In genomic region chr17:46167014-46167413, GRCm38 (mm10) we compare ENCODE assay signal across 10 mouse cellular contexts. TPM values are rescaled to one million over a fixed set of nuclear protein-coding genes. Genes with fewer than 3 reads are reported as not detected.
DNase-seq lines count a peak whose midpoint lies in the region; ATAC-seq lines count a peak whose summit lies in the region.
"Had no signal": no experiment of that assay in that cellular context is flagged by ENCODE, and none has a peak within 500 bp of the region (broad histone marks: within the 10 kb centered on the region; RNA-seq: fewer than 3 reads in every experiment).

No protein-coding gene starts in this region.

- no peak overlapping the region for H3K4me3 ChIP-seq in kidney, embryonic 15.5 days (replicated peaks)
- H3K4me3 ChIP-seq: embryonic facial prominence, embryonic 13.5 days had no signal

- no peak overlapping the region for H3K4me2 ChIP-seq in kidney, embryonic 15.5 days
- H3K4me2 ChIP-seq: embryonic facial prominence, embryonic 13.5 days had no signal

- WGBS in kidney, embryonic 15.5 days, result 83% methylated on average over 11 of the region's 11 CpGs

- no peak for ATAC-seq in kidney, embryonic 15.5 days (replicated peaks; ENCODE audit: low FRiP score)

- peaks cover 14% of the 10 kb centered on the region for H3K4me1 ChIP-seq in kidney, embryonic 15.5 days

- no peaks in the 10 kb centered on the region for H3K27me3 ChIP-seq in kidney, embryonic 15.5 days
- H3K27me3 ChIP-seq: embryonic facial prominence, embryonic 13.5 days had no signal

- no peak overlapping the region for H3K27ac ChIP-seq in kidney, embryonic 15.5 days
- H3K27ac ChIP-seq: embryonic facial prominence, embryonic 13.5 days had no signal

- H3K9ac ChIP-seq in kidney, embryonic 15.5 days, result no peak overlapping the region
- H3K9ac ChIP-seq: embryonic facial prominence, embryonic 13.5 days had no signal

- H3K9me3 ChIP-seq in kidney, embryonic 15.5 days (replicated peaks), result no peaks in the 10 kb centered on the region
- H3K9me3 ChIP-seq: embryonic facial prominence, embryonic 13.5 days had no signal

- peak; percentile 58 for DNase-seq in adrenal gland, adult 2 months
- DNase-seq in adrenal gland, adult 8-10 months, result no peak
- peak; percentile 47 for DNase-seq in kidney, adult 11 months
- peak; percentile 53 for DNase-seq in testis, postnatal 10 days (ENCODE audit: low spot score)
- DNase-seq in testis, postnatal 14 days (ENCODE audit: low spot score), result no peak
- DNase-seq in adipocyte (ENCODE audit: low spot score), result no peak
- DNase-seq in natural killer cell, adult 2 months (ENCODE audit: low spot score in 2 of 2), result no peak
- DNase-seq: gastrocnemius, postnatal 25 days had no signal

- H3K36me3 ChIP-seq in kidney, embryonic 15.5 days, result peaks cover 91% of the 10 kb centered on the region

RNA-seq across cellular contexts. Expression of gene Gtpbp2, which starts 6.2 kb away (rescaled TPM):
- 10 to 100 TPM; 58.4 to 69.9 TPM for total RNA-seq in adrenal gland, adult 2 months (2021)
- polyA plus RNA-seq in adrenal gland, adult 2 months (2012; rRNA removed), result 92.0 and 96.8 TPM in 2 replicates
- total RNA-seq in adrenal gland, adult 8-10 months (2022), result 100 to 1,000 TPM in 1 of 4 experiments, 10 to 100 TPM in 3; 69.9 to 108 (median 89.8) TPM
- 36.8 and 44.4 TPM in 2 replicates for polyA plus RNA-seq in kidney, embryonic 15.5 days (2015; fragmentation: Nextera tagmentation; extraction: Ambion mirVana)

RNA-seq across cellular contexts. Expression of gene Mad2l1bp, which starts 13.7 kb away (rescaled TPM):
- total RNA-seq in adrenal gland, adult 2 months (2021), result 10 to 100 TPM; 14.2 to 15.5 TPM
- polyA plus RNA-seq in adrenal gland, adult 2 months (2012; rRNA removed), result 7.9 and 8.3 TPM in 2 replicates
- 10 to 100 TPM; 16.5 to 22.1 (median 18.8) TPM for total RNA-seq in adrenal gland, adult 8-10 months (2022)
- polyA plus RNA-seq in kidney, embryonic 15.5 days (2015; fragmentation: Nextera tagmentation; extraction: Ambion mirVana), result 37.5 and 39.2 TPM in 2 replicates

RNA-seq across cellular contexts. Expression of gene Rsph9, which starts 23.0 kb away (rescaled TPM):
- 10 to 100 TPM in 1 of 2 experiments, 1 to 10 TPM in 1; 4.6 to 13.0 TPM for total RNA-seq in adrenal gland, adult 2 months (2021)
- polyA plus RNA-seq in adrenal gland, adult 2 months (2012; rRNA removed), result 14.9 and 15.4 TPM in 2 replicates
- 10 to 100 TPM in 3 of 4 experiments, 1 to 10 TPM in 1; 6.0 to 21.4 (median 15.3) TPM for total RNA-seq in adrenal gland, adult 8-10 months (2022)
- 11.7 and 12.1 TPM in 2 replicates for polyA plus RNA-seq in kidney, embryonic 15.5 days (2015; fragmentation: Nextera tagmentation; extraction: Ambion mirVana)

RNA-seq across cellular contexts. Expression of gene Polh, which starts 35.4 kb away (rescaled TPM):
- total RNA-seq in adrenal gland, adult 2 months (2021), result 10 to 100 TPM; 31.9 to 44.7 TPM
- polyA plus RNA-seq in adrenal gland, adult 2 months (2012; rRNA removed), result 6.8 and 9.2 TPM in 2 replicates
- total RNA-seq in adrenal gland, adult 8-10 months (2022), result 10 to 100 TPM; 37.5 to 44.0 (median 40.7) TPM
- polyA plus RNA-seq in kidney, embryonic 15.5 days (2015; fragmentation: Nextera tagmentation; extraction: Ambion mirVana), result 16.5 and 17.0 TPM in 2 replicates

RNA-seq across cellular contexts. Expression of gene Xpo5, which starts 35.6 kb away (rescaled TPM):
- 10 to 100 TPM; 65.0 to 81.2 TPM for total RNA-seq in adrenal gland, adult 2 months (2021)
- 25.6 and 29.3 TPM in 2 replicates for polyA plus RNA-seq in adrenal gland, adult 2 months (2012; rRNA removed)
- total RNA-seq in adrenal gland, adult 8-10 months (2022), result 10 to 100 TPM; 70.8 to 95.4 (median 74.0) TPM
- 41.9 and 44.8 TPM in 2 replicates for polyA plus RNA-seq in kidney, embryonic 15.5 days (2015; fragmentation: Nextera tagmentation; extraction: Ambion mirVana)

Comparison
In these comparisons a context has a peak if more than half of its experiments do, and no peak if none do; other contexts are left out.
1. DNase-seq: peak in adrenal gland, adult 2 months (single experiment), kidney, adult 11 months (single experiment) and testis, postnatal 10 days (single experiment); none in adrenal gland, adult 8-10 months (single experiment), testis, postnatal 14 days (single experiment), adipocyte (single experiment) and natural killer cell, adult 2 months (0 of 2).